ENCODE assay signal across 19 mouse cellular contexts in the genomic region with DNA sequence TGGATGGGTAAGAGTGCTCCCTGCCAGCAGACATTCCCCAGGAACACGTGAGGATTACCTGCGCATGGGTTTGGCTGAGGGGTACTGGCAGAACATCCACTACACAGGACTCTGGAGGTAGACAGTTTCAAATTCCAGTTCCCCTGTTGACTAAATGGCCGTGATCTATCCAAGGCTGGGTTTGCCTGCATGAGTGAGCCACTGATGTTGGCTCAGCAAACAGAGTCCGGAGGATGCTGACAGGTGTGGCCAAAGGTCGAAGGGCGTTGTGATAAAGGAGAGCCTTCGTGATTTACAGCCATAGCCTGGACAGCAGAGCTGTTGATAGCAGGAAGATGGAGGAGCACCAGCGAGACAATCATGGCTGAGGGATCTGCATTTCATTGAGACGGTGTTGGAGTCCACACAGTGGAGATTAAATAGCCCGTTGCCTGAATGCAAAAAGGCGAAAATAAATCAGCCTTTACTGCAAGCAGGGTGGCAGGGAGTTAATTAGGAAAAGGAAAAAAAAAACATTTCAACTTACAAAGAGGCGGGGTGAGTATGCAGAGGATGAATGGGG. TPM values are rescaled to one million over a fixed set of nuclear protein-coding genes. Genes with fewer than 3 reads are reported as not detected.
A peak's percentile ranks its signal among the peaks of the same experiment; 100 is the strongest.
DNase-seq lines count a peak whose midpoint lies in the region; ATAC-seq and TF ChIP-seq lines count a peak whose summit lies in the region.
"Had no signal": no experiment of that assay in that cellular context is flagged by ENCODE, and none has a peak within 500 bp of the region (broad histone marks: within the 10 kb centered on the region; RNA-seq: fewer than 3 reads in every experiment).

No protein-coding gene starts in this region.

- no peak overlapping the region for H3K9ac ChIP-seq in kidney, embryonic 15.5 days
- H3K9ac ChIP-seq in kidney, postnatal 0 days (ENCODE audit: low read depth, low read length), result no peak overlapping the region
- H3K9ac ChIP-seq in liver, embryonic 14.5 days (replicated peaks), result no peak overlapping the region
- H3K9ac ChIP-seq in stomach, postnatal 0 days (ENCODE audit: low read length), result no peak overlapping the region
- H3K9ac ChIP-seq in hindbrain, embryonic 12.5 days, result no peak overlapping the region
- H3K9ac ChIP-seq: embryonic facial prominence, embryonic 13.5 days; heart, embryonic 12.5 days; limb, embryonic 15.5 days had no signal

- TF ChIP-seq EP300 in liver, embryonic 14.5 days (IDR thresholded peaks at IDR 0.05; ENCODE audit: low read depth), result no peak
- TF ChIP-seq EP300 in stomach, postnatal 0 days (optimal IDR thresholded peaks at IDR 0.05), result no peak

- peak; percentile 84 for ATAC-seq in kidney, embryonic 15.5 days (replicated peaks; ENCODE audit: low FRiP score)
- peak; percentile 40; the same call in 1 of the 2 replicates for ATAC-seq in kidney, postnatal 0 days (replicated peaks; ENCODE audit: low FRiP score, low read depth)
- ATAC-seq in liver, embryonic 14.5 days (ENCODE audit: insufficient read depth), result no peak; the same call in 1 of the 2 replicates
- ATAC-seq in stomach, postnatal 0 days (ENCODE audit: low FRiP score, low TSS enrichment), result 0 out of 2 replicates have a peak, but pooled peaks have one; percentile 6
- no peak for ATAC-seq in hindbrain, embryonic 12.5 days (ENCODE audit: low FRiP score)

- 0 out of 2 replicates have a peak overlapping the region, but pooled peaks have one; percentile 9 for H3K27ac ChIP-seq in kidney, embryonic 15.5 days
- no peak overlapping the region for H3K27ac ChIP-seq in kidney, postnatal 0 days
- H3K27ac ChIP-seq in liver, embryonic 14.5 days, result no peak overlapping the region
- no peak overlapping the region for H3K27ac ChIP-seq in stomach, postnatal 0 days (replicated peaks)
- no peak overlapping the region for H3K27ac ChIP-seq in hindbrain, embryonic 12.5 days
- H3K27ac ChIP-seq: embryonic facial prominence, embryonic 13.5 days; gastrocnemius, adult 2 months; limb, embryonic 15.5 days had no signal

- no peak for DNase-seq in kidney, adult 18-20 months
- peak; percentile 70 for DNase-seq in kidney, postnatal 0 days (ENCODE audit: low spot score)
- peak in 1 of 3 experiments; percentile 31 for DNase-seq in liver, embryonic 14.5 days (ENCODE audit: low read depth in 3 of 3, low spot score in 3 of 3)
- DNase-seq in stomach, postnatal 0 days (ENCODE audit: low spot score), result no peak
- no peak for DNase-seq in cerebellum, adult 18-20 months
- no peak for DNase-seq in thymus, postnatal 36 days
- DNase-seq: adrenal gland, postnatal 14 days; cerebellum, adult 2 months; gastrocnemius, adult 2 months; heart, postnatal 36 days; lung, postnatal 14 days; right cerebral cortex, adult 18-20 months; thymus, adult 18-20 months had no signal

- H3K9me3 ChIP-seq in kidney, embryonic 15.5 days (replicated peaks), result no peaks in the 10 kb centered on the region
- H3K9me3 ChIP-seq in kidney, postnatal 0 days (replicated peaks; ENCODE audit: low read length), result no peaks in the 10 kb centered on the region; the same call in 1 of the 2 replicates
- no peaks in the 10 kb centered on the region for H3K9me3 ChIP-seq in liver, embryonic 14.5 days (ENCODE audit: control insufficient read depth, low read length)
- no peaks in the 10 kb centered on the region for H3K9me3 ChIP-seq in stomach, postnatal 0 days (ENCODE audit: control insufficient read depth, low read length)
- H3K9me3 ChIP-seq in hindbrain, embryonic 12.5 days (replicated peaks), result peaks cover 9% of the 10 kb centered on the region
- H3K9me3 ChIP-seq: embryonic facial prominence, embryonic 13.5 days; heart, embryonic 12.5 days; limb, embryonic 15.5 days had no signal

- H3K4me3 ChIP-seq in kidney, embryonic 15.5 days (replicated peaks), result no peak overlapping the region
- H3K4me3 ChIP-seq in kidney, postnatal 0 days (replicated peaks; ENCODE audit: low read depth, low read length), result no peak overlapping the region
- no peak overlapping the region for H3K4me3 ChIP-seq in liver, embryonic 14.5 days (ENCODE audit: insufficient read depth in 1 of 2, low read depth in 2 of 2, low read length in 2 of 2)
- H3K4me3 ChIP-seq in stomach, postnatal 0 days (ENCODE audit: low read depth, low read length), result no peak overlapping the region
- no peak overlapping the region for H3K4me3 ChIP-seq in hindbrain, embryonic 12.5 days
- H3K4me3 ChIP-seq: embryonic facial prominence, embryonic 13.5 days; gastrocnemius, adult 2 months; heart, embryonic 12.5 days; limb, embryonic 15.5 days had no signal

- H3K4me2 ChIP-seq in kidney, embryonic 15.5 days, result no peak overlapping the region
- H3K4me2 ChIP-seq in kidney, postnatal 0 days (ENCODE audit: low read length), result no peak overlapping the region
- H3K4me2 ChIP-seq in liver, embryonic 14.5 days (ENCODE audit: low read depth), result peak overlapping the region; percentile 15; the same call in 1 of the 2 replicates
- H3K4me2 ChIP-seq in stomach, postnatal 0 days (replicated peaks; ENCODE audit: low read depth), result no peak overlapping the region
- no peak overlapping the region for H3K4me2 ChIP-seq in hindbrain, embryonic 12.5 days (replicated peaks)
- H3K4me2 ChIP-seq: embryonic facial prominence, embryonic 13.5 days; heart, embryonic 12.5 days; limb, embryonic 15.5 days; midbrain, embryonic 11.5 days had no signal

- 34% methylated on average over 12 of the region's 12 CpGs for WGBS in kidney, embryonic 15.5 days
- 39% methylated on average over 12 of the region's 12 CpGs for WGBS in kidney, postnatal 0 days
- 65% methylated on average over 12 of the region's 12 CpGs for WGBS in liver, embryonic 14.5 days (ENCODE audit: insufficient replicate concordance)
- 42% methylated on average over 12 of the region's 12 CpGs for WGBS in stomach, postnatal 0 days
- 75% methylated on average over 12 of the region's 12 CpGs for whole genome bisulfite sequencing in hindbrain, embryonic 12.5 days

- peaks cover 30% of the 10 kb centered on the region for H3K4me1 ChIP-seq in kidney, embryonic 15.5 days
- H3K4me1 ChIP-seq in kidney, postnatal 0 days (replicated peaks; ENCODE audit: insufficient read depth, low read length), result no peaks in the 10 kb centered on the region
- peaks cover 0 to 2% of the 10 kb centered on the region in 2 experiments; a peak in 1 of 4 replicates for H3K4me1 ChIP-seq in liver, embryonic 14.5 days (replicated peaks; ENCODE audit: control insufficient read depth in 2 of 2, insufficient read depth in 2 of 2, low read length in 1 of 2)
- no peaks in the 10 kb centered on the region for H3K4me1 ChIP-seq in stomach, postnatal 0 days (replicated peaks; ENCODE audit: control insufficient read depth, insufficient read depth)
- peaks cover 7% of the 10 kb centered on the region; the same call in 1 of the 2 replicates for H3K4me1 ChIP-seq in hindbrain, embryonic 12.5 days
- H3K4me1 ChIP-seq: embryonic facial prominence, embryonic 13.5 days; heart, embryonic 12.5 days had no signal

- TF ChIP-seq CTCF in kidney, postnatal 0 days (IDR thresholded peaks at IDR 0.05; ENCODE audit: low read depth), result no peak
- no peak for TF ChIP-seq CTCF in liver, embryonic 14.5 days (IDR thresholded peaks at IDR 0.05; ENCODE audit: low read depth)
- no peak for TF ChIP-seq CTCF in stomach, postnatal 0 days (IDR thresholded peaks at IDR 0.05; ENCODE audit: low read depth)

- H3K27me3 ChIP-seq in kidney, embryonic 15.5 days, result 0 out of 2 replicates have a peak, but pooled peaks cover 4% of the 10 kb centered on the region
- H3K27me3 ChIP-seq in kidney, postnatal 0 days (ENCODE audit: insufficient read depth, low read length), result no peaks in the 10 kb centered on the region
- H3K27me3 ChIP-seq in liver, embryonic 14.5 days (ENCODE audit: control insufficient read depth, insufficient read depth, low read length), result no peaks in the 10 kb centered on the region
- no peaks in the 10 kb centered on the region for H3K27me3 ChIP-seq in stomach, postnatal 0 days (ENCODE audit: control insufficient read depth, insufficient read depth, low read length)
- H3K27me3 ChIP-seq in hindbrain, embryonic 12.5 days, result no peaks in the 10 kb centered on the region
- H3K27me3 ChIP-seq: embryonic facial prominence, embryonic 13.5 days; heart, embryonic 12.5 days; limb, embryonic 15.5 days had no signal

- no peaks in the 10 kb centered on the region for H3K36me3 ChIP-seq in kidney, embryonic 15.5 days
- no peaks in the 10 kb centered on the region for H3K36me3 ChIP-seq in kidney, postnatal 0 days (ENCODE audit: insufficient read depth, low read length)
- H3K36me3 ChIP-seq in liver, embryonic 14.5 days (replicated peaks; ENCODE audit: control insufficient read depth, insufficient read depth, low read depth), result no peaks in the 10 kb centered on the region
- no peaks in the 10 kb centered on the region for H3K36me3 ChIP-seq in stomach, postnatal 0 days (ENCODE audit: control insufficient read depth, insufficient read depth, low read length)
- no peaks in the 10 kb centered on the region for H3K36me3 ChIP-seq in hindbrain, embryonic 12.5 days
- H3K36me3 ChIP-seq: embryonic facial prominence, embryonic 13.5 days; heart, embryonic 12.5 days; limb, embryonic 15.5 days had no signal

RNA-seq across cellular contexts. Expression of gene Gna12, which starts 22.3 kb away (rescaled TPM):
- polyA plus RNA-seq in kidney, embryonic 15.5 days (2015; fragmentation: Nextera tagmentation; extraction: Ambion mirVana), result 15.9 and 16.1 TPM in 2 replicates
- 28.1 and 48.8 TPM in 2 replicates for polyA plus RNA-seq in kidney, postnatal 0 days (2015; fragmentation: Nextera tagmentation; extraction: Ambion mirVana)
- 14.2 and 17.0 TPM in 2 replicates for polyA plus RNA-seq in liver, embryonic 14.5 days (2012; rRNA removed)
- polyA plus RNA-seq in liver, embryonic 14.5 days (2014; fragmentation: Nextera tagmentation; extraction: Ambion mirVana), result 5.4 and 9.6 TPM in 2 replicates
- polyA plus RNA-seq in stomach, postnatal 0 days (2015; fragmentation: Nextera tagmentation; extraction: Ambion mirVana), result 19.6 and 24.8 TPM in 2 replicates
- 57.8 and 60.5 TPM in 2 replicates for polyA plus RNA-seq in hindbrain, embryonic 12.5 days (2016; fragmentation: Nextera tagmentation; extraction: Ambion mirVana)

Comparison
In these comparisons a context has a peak if more than half of its experiments do, and no peak if none do; other contexts are left out.
1. ATAC-seq: peak in kidney, embryonic 15.5 days (single experiment), kidney, postnatal 0 days (single experiment) and stomach, postnatal 0 days (single experiment); none in liver, embryonic 14.5 days (single experiment) and hindbrain, embryonic 12.5 days (single experiment).